Mouse (Mus musculus): ENCODE data around the gene Fzd4.

GRCm38 (mm10) chr7:89388981-89389380 is 15.2 kb upstream of the Fzd4 start:
- TF ChIP-seq CTCF (IDR thresholded peaks at IDR 0.05; ENCODE audit: control insufficient read depth, insufficient read depth, insufficient replicate concordance, low read depth, low read length) (no peak), POLR2A (IDR thresholded peaks at IDR 0.05; ENCODE audit: control insufficient read depth, low read depth, low read length) (no peak)

Data from testis, adult 2 months (tissue).